Mouse (Mus musculus): Measurements from ENCODE around the gene Bok. TPM values are rescaled to one million over a fixed set of nuclear protein-coding genes. Genes with fewer than 3 reads are reported as not detected.
A peak's percentile ranks its signal among the peaks of the same experiment; 100 is the strongest.
"Not testable (repeated sequence)": the region's sequence is repeated elsewhere in the genome, so short reads cannot be mapped to it uniquely, and the experiment has no call there.

Bok gene
- polyA plus RNA-seq, 1 experiment from 2014 or later, result 46.5 TPM

DNA sequence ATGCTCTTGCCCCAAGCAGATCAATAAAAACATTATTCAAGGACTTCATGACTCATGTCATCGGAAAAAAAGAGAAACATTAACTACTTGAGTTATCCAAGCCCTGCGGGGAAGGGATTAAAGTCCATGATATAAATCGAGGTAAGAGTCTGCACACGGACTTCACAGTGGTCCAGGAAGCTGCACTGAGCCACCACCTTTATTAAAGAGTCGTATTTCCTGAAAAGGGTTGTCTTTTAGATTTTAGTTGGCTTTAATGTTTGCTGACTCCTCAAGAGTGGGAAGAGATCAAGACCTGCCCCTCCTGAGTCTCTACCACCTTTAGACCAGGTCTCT is 28.5 kb upstream of the Bok start:
- Histone ChIP-seq H3K4me1 (replicated peaks; ENCODE audit: control insufficient read depth, insufficient read depth, low read length) (no peaks in the 10 kb centered on the region), H3K27me3 (replicated peaks; ENCODE audit: control insufficient read depth, insufficient read depth, low read length) (no peaks in the 10 kb centered on the region), H3K36me3 (ENCODE audit: control insufficient read depth, insufficient read depth, low read length) (no peaks in the 10 kb centered on the region), H3K4me2 (ENCODE audit: low read length) (no peak overlapping the region), H3K27ac (ENCODE audit: low read depth) (no peak overlapping the region), H3K9ac (ENCODE audit: low read length) (no peak overlapping the region), H3K9me3 (ENCODE audit: control insufficient read depth, low read length) (no peaks in the 10 kb centered on the region), H3K4me3 (ENCODE audit: low read depth, low read length) (no peak overlapping the region)
- ATAC-seq (replicated peaks; ENCODE audit: low FRiP score, low TSS enrichment, low read depth) (peak; percentile 68), DNase-seq (ENCODE audit: low spot score) (no peak)
- 66% methylated on average over 5 of the region's 5 CpGs for WGBS

DNA sequence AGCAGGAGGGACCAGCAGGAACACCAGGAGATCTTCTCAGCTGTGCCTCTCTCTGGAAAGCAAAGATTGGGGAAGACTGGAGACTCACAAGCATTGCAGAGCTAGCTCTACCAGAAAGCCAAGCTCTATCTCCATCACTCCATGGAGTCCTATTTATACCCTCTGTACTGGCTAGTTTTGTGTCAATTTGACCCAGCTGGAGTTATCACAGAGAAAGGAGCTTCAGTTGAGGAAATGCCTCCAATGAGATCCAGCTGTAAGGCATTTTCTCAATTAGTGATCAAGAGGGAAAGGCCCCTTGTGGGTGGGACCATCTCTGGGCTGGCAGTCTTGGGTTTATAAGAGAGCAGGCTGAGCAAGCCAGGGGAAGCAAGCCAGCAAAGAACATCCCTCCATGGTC is 26.9 kb upstream of the Bok start, which contains the start of gene Stk25:
Gene Stk25 (minus strand): TSS at position 101 of the 400 bp plus-strand sequence.
- not testable (repeated sequence) for DNase-seq (ENCODE audit: low spot score); H3K4me1 ChIP-seq (replicated peaks; ENCODE audit: control insufficient read depth, insufficient read depth, low read length); H3K4me3 ChIP-seq (ENCODE audit: low read depth, low read length); H3K9me3 ChIP-seq (ENCODE audit: control insufficient read depth, low read length); H3K9ac ChIP-seq (ENCODE audit: low read length); ATAC-seq (replicated peaks; ENCODE audit: low FRiP score, low TSS enrichment, low read depth); H3K27ac ChIP-seq (ENCODE audit: low read depth); H3K27me3 ChIP-seq (replicated peaks; ENCODE audit: control insufficient read depth, insufficient read depth, low read length); H3K4me2 ChIP-seq (ENCODE audit: low read length); H3K36me3 ChIP-seq (ENCODE audit: control insufficient read depth, insufficient read depth, low read length)

DNA sequence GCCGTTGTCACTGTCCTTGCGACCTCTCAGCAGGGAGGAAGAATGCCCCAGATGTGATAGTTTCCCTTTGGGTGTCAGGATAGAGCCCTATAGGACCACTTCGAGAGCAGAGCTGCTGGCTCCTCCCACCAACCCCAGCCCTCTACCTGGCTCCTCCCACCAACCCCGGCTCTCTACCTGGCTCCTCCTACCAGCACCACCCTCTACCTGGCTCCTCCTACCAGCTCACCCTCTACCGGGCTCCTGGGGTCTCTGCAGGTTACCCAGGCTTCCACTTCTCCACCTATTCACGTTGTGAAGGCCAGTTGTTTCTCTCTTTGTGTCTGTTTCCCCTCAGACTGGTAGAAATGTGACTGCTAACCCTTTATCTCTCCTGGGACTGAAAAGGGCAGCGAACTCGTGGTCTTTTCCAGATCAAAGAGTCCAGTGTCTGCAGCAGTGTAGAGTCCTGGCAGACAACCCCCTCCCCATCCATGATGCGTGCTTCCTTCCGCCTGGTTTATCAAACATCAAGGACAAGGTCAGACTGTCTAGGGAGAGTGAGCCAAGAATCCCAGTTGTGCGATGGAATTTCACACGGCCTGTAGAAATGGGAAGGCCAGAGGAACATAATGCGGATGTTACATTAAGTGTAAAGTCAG is 17.6 kb upstream of the Bok start:
- no peaks in the 10 kb centered on the region for H3K27me3 ChIP-seq (replicated peaks; ENCODE audit: control insufficient read depth, insufficient read depth, low read length)

DNA sequence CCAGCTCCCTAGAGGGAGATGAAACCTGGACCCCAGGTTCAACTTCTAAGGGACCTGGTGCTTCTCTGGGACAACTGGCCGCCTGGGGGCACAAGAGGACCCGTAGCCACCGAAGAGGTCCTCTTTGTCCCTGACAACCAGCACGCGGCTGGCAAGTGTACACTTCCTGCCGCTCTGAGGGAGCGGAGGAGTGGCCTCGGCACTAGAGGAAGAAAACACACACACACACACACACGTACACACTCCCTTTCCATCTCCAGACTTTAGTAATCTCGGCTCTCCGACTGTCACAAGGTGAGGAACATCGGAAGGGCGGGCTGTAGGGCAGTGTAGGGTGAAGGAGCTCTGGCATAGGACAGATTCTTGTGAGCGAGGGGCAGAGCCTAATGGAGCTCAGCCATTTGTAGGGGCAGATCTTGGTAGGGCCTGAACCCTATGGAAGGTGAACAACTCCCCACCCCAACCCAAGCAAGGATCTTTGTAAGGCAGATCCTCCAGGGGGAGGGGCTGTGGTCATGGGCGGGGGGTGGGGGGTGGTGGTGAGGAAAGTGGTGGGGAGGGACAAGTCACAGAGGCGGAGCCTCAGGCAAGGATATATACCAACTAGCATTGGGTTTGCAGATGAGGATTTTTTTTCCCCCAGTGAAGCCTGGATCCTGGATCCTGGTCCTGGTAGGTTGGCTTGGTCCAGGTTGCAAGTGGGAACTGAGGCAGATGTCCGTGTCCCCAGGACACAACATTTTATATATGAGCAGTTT is 16.5 kb upstream of the Bok start:
- no peaks in the 10 kb centered on the region for H3K36me3 ChIP-seq (ENCODE audit: control insufficient read depth, insufficient read depth, low read length)
- H3K9me3 ChIP-seq (ENCODE audit: control insufficient read depth, low read length), result no peaks in the 10 kb centered on the region
- H3K4me1 ChIP-seq (replicated peaks; ENCODE audit: control insufficient read depth, insufficient read depth, low read length), result 0 out of 2 replicates have a peak, but pooled peaks cover 2% of the 10 kb centered on the region
- peak overlapping the region; percentile 32 for H3K9ac ChIP-seq (ENCODE audit: low read length)
- 8% methylated on average over 17 of the region's 17 CpGs for WGBS
- ATAC-seq (replicated peaks; ENCODE audit: low FRiP score, low TSS enrichment, low read depth), result peak; percentile 86
- DNase-seq (ENCODE audit: low spot score), result peak; percentile 79
- no peaks in the 10 kb centered on the region for H3K27me3 ChIP-seq (replicated peaks; ENCODE audit: control insufficient read depth, insufficient read depth, low read length)
- H3K4me2 ChIP-seq (ENCODE audit: low read length), result peak overlapping the region; percentile 57
- peak overlapping the region; percentile 47 for H3K27ac ChIP-seq (ENCODE audit: low read depth)
- H3K4me3 ChIP-seq (ENCODE audit: low read depth, low read length), result peak overlapping the region; percentile 29

More for the DNA sequence above, 17.6 kb upstream of the Bok start:
- Histone ChIP-seq H3K4me1 (replicated peaks; ENCODE audit: control insufficient read depth, insufficient read depth, low read length) (0 out of 2 replicates have a peak, but pooled peaks cover 2% of the 10 kb centered on the region), H3K36me3 (ENCODE audit: control insufficient read depth, insufficient read depth, low read length) (no peaks in the 10 kb centered on the region), H3K27ac (ENCODE audit: low read depth) (no peak overlapping the region; the same call in 1 of the 2 replicates), H3K9ac (ENCODE audit: low read length) (no peak overlapping the region), H3K4me2 (ENCODE audit: low read length) (no peak overlapping the region), H3K9me3 (ENCODE audit: control insufficient read depth, low read length) (no peaks in the 10 kb centered on the region), H3K4me3 (ENCODE audit: low read depth, low read length) (no peak overlapping the region)
- 29% methylated on average over 13 of the region's 13 CpGs for WGBS
- DNase-seq (ENCODE audit: low spot score) (no peak), ATAC-seq (replicated peaks; ENCODE audit: low FRiP score, low TSS enrichment, low read depth) (no peak)

DNA sequence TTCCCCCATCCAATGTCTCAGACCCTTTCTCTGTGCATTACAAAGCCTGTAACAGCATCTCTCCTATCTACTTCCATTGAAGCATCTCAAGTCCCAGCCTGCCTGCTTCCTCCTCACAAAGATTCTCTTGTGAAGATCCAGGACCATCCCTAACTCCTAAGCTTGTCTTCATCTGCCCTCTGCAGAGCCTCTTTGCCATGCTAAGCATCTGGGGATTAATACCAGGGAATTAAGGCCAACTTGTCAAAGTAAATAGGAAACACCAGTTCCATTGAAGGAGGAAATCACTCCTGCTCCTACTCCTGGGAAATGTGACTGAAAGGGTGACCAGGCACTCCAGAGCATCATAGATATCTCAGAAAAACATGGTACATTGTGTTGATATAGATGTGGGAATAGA is 15.5 kb upstream of the Bok start:
- Histone ChIP-seq H3K9me3 (ENCODE audit: control insufficient read depth, low read length) (no peaks in the 10 kb centered on the region), H3K4me3 (ENCODE audit: low read depth, low read length) (no peak overlapping the region), H3K27ac (ENCODE audit: low read depth) (no peak overlapping the region), H3K4me2 (ENCODE audit: low read length) (no peak overlapping the region), H3K4me1 (replicated peaks; ENCODE audit: control insufficient read depth, insufficient read depth, low read length) (0 out of 2 replicates have a peak, but pooled peaks cover 2% of the 10 kb centered on the region), H3K9ac (ENCODE audit: low read length) (no peak overlapping the region), H3K36me3 (ENCODE audit: control insufficient read depth, insufficient read depth, low read length) (no peaks in the 10 kb centered on the region), H3K27me3 (replicated peaks; ENCODE audit: control insufficient read depth, insufficient read depth, low read length) (no peaks in the 10 kb centered on the region)
- ATAC-seq (replicated peaks; ENCODE audit: low FRiP score, low TSS enrichment, low read depth) (no peak), DNase-seq (ENCODE audit: low spot score) (no peak)

DNA sequence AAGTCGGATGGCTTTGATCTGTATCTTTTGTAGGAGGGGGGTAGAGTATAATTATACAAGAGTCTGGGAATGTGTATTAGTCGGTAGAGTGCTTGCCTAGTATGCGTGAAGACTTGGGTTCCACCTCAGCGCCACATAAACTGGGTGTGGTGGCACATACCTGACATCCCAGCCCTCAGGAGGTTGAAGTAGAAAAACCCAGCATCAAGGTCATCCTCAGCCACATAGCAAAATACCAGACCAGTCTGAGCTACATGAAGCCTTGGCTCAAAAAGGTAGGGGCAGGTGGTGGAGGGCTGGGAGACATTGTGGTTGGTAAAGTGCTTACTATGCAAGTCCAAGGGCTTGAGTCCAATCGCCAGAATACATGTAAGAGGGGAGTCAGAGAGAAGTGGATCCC is 12.8 kb upstream of the Bok start:
- Histone ChIP-seq H3K4me1 (replicated peaks; ENCODE audit: control insufficient read depth, insufficient read depth, low read length) (0 out of 2 replicates have a peak, but pooled peaks cover 2% of the 10 kb centered on the region), H3K9me3 (ENCODE audit: control insufficient read depth, low read length) (no peaks in the 10 kb centered on the region), H3K4me2 (ENCODE audit: low read length) (no peak overlapping the region), H3K27me3 (replicated peaks; ENCODE audit: control insufficient read depth, insufficient read depth, low read length) (no peaks in the 10 kb centered on the region), H3K4me3 (ENCODE audit: low read depth, low read length) (no peak overlapping the region), H3K27ac (ENCODE audit: low read depth) (no peak overlapping the region), H3K9ac (ENCODE audit: low read length) (no peak overlapping the region), H3K36me3 (ENCODE audit: control insufficient read depth, insufficient read depth, low read length) (no peaks in the 10 kb centered on the region)
- ATAC-seq (replicated peaks; ENCODE audit: low FRiP score, low TSS enrichment, low read depth), result no peak
- no peak for DNase-seq (ENCODE audit: low spot score)
- 94% methylated on average over 5 of the region's 5 CpGs for WGBS

DNA sequence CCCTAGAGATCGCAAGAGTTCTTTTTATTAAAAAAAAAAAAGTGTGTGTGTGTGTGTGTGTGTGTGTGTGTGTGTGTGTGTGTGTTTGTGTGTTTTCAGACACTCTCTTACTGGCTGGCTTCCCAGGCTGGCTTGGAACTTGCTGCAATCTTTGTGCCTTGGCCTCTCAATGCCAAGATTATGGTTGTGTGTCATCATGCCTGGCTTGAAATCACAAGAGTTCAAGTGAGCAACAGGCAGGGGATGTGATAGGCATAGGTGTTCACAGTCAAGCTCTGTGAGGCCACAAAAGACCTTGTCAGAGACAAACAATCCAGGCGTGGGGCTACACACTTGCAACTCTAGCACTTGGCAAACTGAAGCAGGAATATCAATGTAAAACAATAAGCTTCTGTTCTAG is 7.1 kb upstream of the Bok start:
- Histone ChIP-seq H3K27me3 (replicated peaks; ENCODE audit: control insufficient read depth, insufficient read depth, low read length) (no peaks in the 10 kb centered on the region), H3K9ac (ENCODE audit: low read length) (no peak overlapping the region), H3K4me2 (ENCODE audit: low read length) (no peak overlapping the region), H3K9me3 (ENCODE audit: control insufficient read depth, low read length) (no peaks in the 10 kb centered on the region), H3K36me3 (ENCODE audit: control insufficient read depth, insufficient read depth, low read length) (no peaks in the 10 kb centered on the region), H3K4me1 (replicated peaks; ENCODE audit: control insufficient read depth, insufficient read depth, low read length) (no peaks in the 10 kb centered on the region), H3K27ac (ENCODE audit: low read depth) (no peak overlapping the region), H3K4me3 (ENCODE audit: low read depth, low read length) (no peak overlapping the region)
- DNase-seq (ENCODE audit: low spot score) (no peak), ATAC-seq (replicated peaks; ENCODE audit: low FRiP score, low TSS enrichment, low read depth) (no peak)
- 65% methylated on average over 2 of the region's 2 CpGs for WGBS

DNA sequence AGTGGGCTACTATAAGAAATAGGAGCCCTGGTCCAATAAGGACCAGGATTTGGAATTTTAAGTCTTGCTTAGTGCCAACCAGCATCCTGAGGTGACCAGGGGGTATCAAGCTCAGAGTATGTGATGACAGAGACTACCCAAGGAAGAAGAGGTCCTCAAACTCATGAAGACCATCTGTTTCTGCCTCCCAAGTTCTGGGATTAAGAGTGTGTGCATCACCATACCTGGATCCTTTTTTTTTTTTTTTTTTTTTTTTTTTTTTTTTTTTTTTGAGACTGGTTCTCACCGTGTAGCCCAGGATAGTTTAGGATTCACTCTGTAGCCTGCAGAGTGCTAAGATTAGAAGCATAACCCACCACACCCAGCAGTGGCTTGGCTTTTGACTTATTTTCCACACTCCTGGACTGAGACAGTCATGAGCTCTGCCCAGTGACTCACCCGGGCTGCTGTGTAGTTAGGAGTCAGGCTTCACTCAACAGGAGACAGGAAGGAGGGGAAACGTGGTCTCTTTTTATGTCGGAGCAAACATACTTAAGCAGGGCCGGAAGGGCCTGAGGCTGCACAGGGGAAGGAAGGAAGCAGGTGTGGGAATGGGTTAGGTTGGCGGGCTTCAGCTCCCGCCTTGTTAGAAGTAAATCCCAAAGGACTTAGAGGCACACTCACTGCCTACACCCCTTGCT is 5.4 kb upstream of the Bok start:
- Histone ChIP-seq H3K27me3 (replicated peaks; ENCODE audit: control insufficient read depth, insufficient read depth, low read length) (no peaks in the 10 kb centered on the region), H3K4me2 (ENCODE audit: low read length) (no peak overlapping the region), H3K4me1 (replicated peaks; ENCODE audit: control insufficient read depth, insufficient read depth, low read length) (no peaks in the 10 kb centered on the region), H3K36me3 (ENCODE audit: control insufficient read depth, insufficient read depth, low read length) (no peaks in the 10 kb centered on the region), H3K27ac (ENCODE audit: low read depth) (no peak overlapping the region), H3K4me3 (ENCODE audit: low read depth, low read length) (no peak overlapping the region), H3K9me3 (ENCODE audit: control insufficient read depth, low read length) (no peaks in the 10 kb centered on the region), H3K9ac (ENCODE audit: low read length) (no peak overlapping the region)
- ATAC-seq (replicated peaks; ENCODE audit: low FRiP score, low TSS enrichment, low read depth) (no peak), DNase-seq (ENCODE audit: low spot score) (no peak)
- 59% methylated on average over 7 of the region's 7 CpGs for WGBS
